Comparison of ENCODE assay signal across 11 mouse cellular contexts in the genomic region with DNA sequence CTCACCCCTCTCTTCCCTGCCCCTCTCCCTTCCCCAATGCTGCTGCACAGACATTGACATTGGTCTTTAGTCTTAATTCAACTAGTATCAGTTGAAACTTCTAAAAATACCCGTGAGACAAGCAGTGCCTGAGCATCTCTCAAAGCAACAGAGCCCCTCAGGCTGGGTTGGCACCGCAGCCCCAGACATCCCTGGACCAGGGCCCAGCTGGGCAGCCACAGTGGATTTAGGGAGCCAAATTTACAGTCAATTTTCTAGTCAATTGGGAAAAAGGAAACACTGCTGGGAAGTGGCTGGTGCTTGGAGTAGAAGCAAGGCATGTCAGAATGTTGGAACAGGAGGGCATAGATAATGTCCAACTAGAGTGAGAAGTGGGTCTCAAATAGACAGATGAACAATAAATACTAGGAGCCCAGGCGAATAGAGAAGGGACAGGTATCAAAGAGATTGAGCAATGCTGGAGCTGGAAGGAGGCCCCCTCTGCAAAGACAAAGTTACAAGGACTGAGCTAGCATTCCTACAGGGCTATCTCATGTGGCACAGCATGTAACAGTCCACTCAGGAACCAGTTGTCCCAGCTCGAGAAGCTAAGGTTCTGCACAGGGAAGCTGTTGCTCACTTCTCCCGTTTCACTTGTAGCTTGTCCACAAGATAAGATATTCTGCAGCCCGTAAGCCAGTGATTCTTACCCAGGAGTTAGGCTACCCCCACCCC.
DNase-seq lines count a peak whose midpoint lies in the region; ATAC-seq lines count a peak whose summit lies in the region.
"Had no signal": no experiment of that assay in that cellular context is flagged by ENCODE, and none has a peak within 500 bp of the region (broad histone marks: within the 10 kb centered on the region; RNA-seq: fewer than 3 reads in every experiment).

No protein-coding gene starts in this region.

- H3K9me3 ChIP-seq in forebrain, embryonic 15.5 days: no peaks in the 10 kb centered on the region
- H3K9me3 ChIP-seq in forebrain, embryonic 11.5 days (ENCODE audit: control insufficient read depth, low read length): no peaks in the 10 kb centered on the region
- no peaks in the 10 kb centered on the region for H3K9me3 ChIP-seq in hindbrain, embryonic 13.5 days
- no peaks in the 10 kb centered on the region for H3K9me3 ChIP-seq in hindbrain, embryonic 11.5 days (ENCODE audit: control insufficient read depth, low read length)
- H3K9me3 ChIP-seq in stomach, embryonic 16.5 days (replicated peaks; ENCODE audit: control insufficient read depth, low read length): no peaks in the 10 kb centered on the region
- H3K9me3 ChIP-seq: liver, embryonic 13.5 days had no signal

- WGBS in forebrain, embryonic 15.5 days: 69% methylated on average over 6 of the region's 6 CpGs
- WGBS in forebrain, embryonic 11.5 days: 72% methylated on average over 6 of the region's 6 CpGs
- WGBS in hindbrain, embryonic 13.5 days: 81% methylated on average over 6 of the region's 6 CpGs
- WGBS in hindbrain, embryonic 11.5 days: 79% methylated on average over 6 of the region's 6 CpGs
- WGBS in stomach, embryonic 16.5 days: 65% methylated on average over 6 of the region's 6 CpGs

- no peak overlapping the region for H3K9ac ChIP-seq in forebrain, embryonic 15.5 days (replicated peaks)
- H3K9ac ChIP-seq in forebrain, embryonic 11.5 days (ENCODE audit: low read length): no peak overlapping the region
- no peak overlapping the region for H3K9ac ChIP-seq in hindbrain, embryonic 13.5 days
- no peak overlapping the region for H3K9ac ChIP-seq in hindbrain, embryonic 11.5 days (ENCODE audit: low read depth, low read length)
- H3K9ac ChIP-seq in stomach, embryonic 16.5 days (ENCODE audit: low read length): no peak overlapping the region
- H3K9ac ChIP-seq: liver, embryonic 13.5 days had no signal

- no peak for DNase-seq in forebrain, embryonic 11.5 days (ENCODE audit: low spot score)
- no peak for DNase-seq in hindbrain, embryonic 11.5 days (ENCODE audit: low spot score)
- DNase-seq in right cerebral cortex, postnatal 4 days: peak; percentile 71
- no peak for DNase-seq in right cerebral cortex, postnatal 14 days
- no peak for DNase-seq in kidney, postnatal 10 days
- DNase-seq: gastrocnemius, postnatal 36 days; liver, embryonic 13.5 days; thymus, postnatal 4 days had no signal

- peak; percentile 88 for ATAC-seq in forebrain, embryonic 15.5 days (replicated peaks)
- no peak for ATAC-seq in forebrain, embryonic 11.5 days (replicated peaks; ENCODE audit: low FRiP score)
- ATAC-seq in hindbrain, embryonic 13.5 days (ENCODE audit: low FRiP score): peak; percentile 63; the same call in 1 of the 2 replicates
- no peak for ATAC-seq in hindbrain, embryonic 11.5 days (ENCODE audit: low FRiP score)
- ATAC-seq in stomach, embryonic 16.5 days (ENCODE audit: insufficient read depth, low FRiP score): 0 out of 2 replicates have a peak, but pooled peaks have one; percentile 10

- peaks cover 11% of the 10 kb centered on the region for H3K4me1 ChIP-seq in forebrain, embryonic 15.5 days
- H3K4me1 ChIP-seq in forebrain, embryonic 11.5 days (replicated peaks; ENCODE audit: control insufficient read depth, insufficient read depth, low read length): no peaks in the 10 kb centered on the region
- H3K4me1 ChIP-seq in hindbrain, embryonic 13.5 days (replicated peaks): no peaks in the 10 kb centered on the region
- H3K4me1 ChIP-seq in hindbrain, embryonic 11.5 days (replicated peaks; ENCODE audit: control insufficient read depth, insufficient read depth, low read length): no peaks in the 10 kb centered on the region
- no peaks in the 10 kb centered on the region for H3K4me1 ChIP-seq in stomach, embryonic 16.5 days (ENCODE audit: control insufficient read depth, insufficient read depth, low read length)
- H3K4me1 ChIP-seq: liver, embryonic 13.5 days had no signal

- no peak overlapping the region for H3K27ac ChIP-seq in forebrain, embryonic 15.5 days (replicated peaks)
- H3K27ac ChIP-seq in forebrain, embryonic 11.5 days (ENCODE audit: low read depth, low read length): no peak overlapping the region
- no peak overlapping the region for H3K27ac ChIP-seq in hindbrain, embryonic 13.5 days
- H3K27ac ChIP-seq in hindbrain, embryonic 11.5 days (ENCODE audit: low read depth, low read length): no peak overlapping the region
- no peak overlapping the region for H3K27ac ChIP-seq in stomach, embryonic 16.5 days (ENCODE audit: low read length)
- H3K27ac ChIP-seq: liver, embryonic 13.5 days had no signal

- 0 out of 2 replicates have a peak, but pooled peaks cover 6% of the 10 kb centered on the region for H3K27me3 ChIP-seq in forebrain, embryonic 15.5 days
- no peaks in the 10 kb centered on the region for H3K27me3 ChIP-seq in forebrain, embryonic 11.5 days (ENCODE audit: control insufficient read depth, insufficient read depth, low read length)
- no peaks in the 10 kb centered on the region for H3K27me3 ChIP-seq in hindbrain, embryonic 13.5 days
- H3K27me3 ChIP-seq in hindbrain, embryonic 11.5 days (ENCODE audit: control insufficient read depth, insufficient read depth, low read length): no peaks in the 10 kb centered on the region
- no peaks in the 10 kb centered on the region for H3K27me3 ChIP-seq in stomach, embryonic 16.5 days (ENCODE audit: control insufficient read depth, insufficient read depth, low read length)
- H3K27me3 ChIP-seq: liver, embryonic 13.5 days had no signal

- H3K4me3 ChIP-seq in forebrain, embryonic 15.5 days: no peak overlapping the region
- no peak overlapping the region for H3K4me3 ChIP-seq in forebrain, embryonic 11.5 days (ENCODE audit: low read depth, low read length)
- H3K4me3 ChIP-seq in hindbrain, embryonic 13.5 days: no peak overlapping the region
- no peak overlapping the region for H3K4me3 ChIP-seq in hindbrain, embryonic 11.5 days (ENCODE audit: low read depth, low read length)
- no peak overlapping the region for H3K4me3 ChIP-seq in stomach, embryonic 16.5 days (replicated peaks; ENCODE audit: low read length)
- H3K4me3 ChIP-seq: liver, embryonic 13.5 days had no signal

- no peaks in the 10 kb centered on the region for H3K36me3 ChIP-seq in forebrain, embryonic 15.5 days
- no peaks in the 10 kb centered on the region for H3K36me3 ChIP-seq in forebrain, embryonic 11.5 days (ENCODE audit: control insufficient read depth, insufficient read depth, low read length)
- no peaks in the 10 kb centered on the region for H3K36me3 ChIP-seq in hindbrain, embryonic 13.5 days
- H3K36me3 ChIP-seq in hindbrain, embryonic 11.5 days (ENCODE audit: control insufficient read depth, insufficient read depth, low read length): no peaks in the 10 kb centered on the region
- H3K36me3 ChIP-seq in stomach, embryonic 16.5 days (ENCODE audit: control insufficient read depth, insufficient read depth, low read length): no peaks in the 10 kb centered on the region
- H3K36me3 ChIP-seq: liver, embryonic 13.5 days had no signal

- no peak overlapping the region for H3K4me2 ChIP-seq in forebrain, embryonic 15.5 days (replicated peaks)
- H3K4me2 ChIP-seq in forebrain, embryonic 11.5 days (ENCODE audit: low read depth, low read length, severe bottlenecking): no peak overlapping the region
- no peak overlapping the region for H3K4me2 ChIP-seq in hindbrain, embryonic 13.5 days
- no peak overlapping the region for H3K4me2 ChIP-seq in hindbrain, embryonic 11.5 days (replicated peaks; ENCODE audit: low read depth, low read length)
- no peak overlapping the region for H3K4me2 ChIP-seq in stomach, embryonic 16.5 days (ENCODE audit: low read depth, low read length)
- H3K4me2 ChIP-seq: liver, embryonic 13.5 days had no signal

Comparison
In these comparisons a context has a peak if more than half of its experiments do, and no peak if none do; other contexts are left out.
1. ATAC-seq: peak in forebrain, embryonic 15.5 days (single experiment), hindbrain, embryonic 13.5 days (single experiment) and stomach, embryonic 16.5 days (single experiment); none in forebrain, embryonic 11.5 days (single experiment) and hindbrain, embryonic 11.5 days (single experiment).